Mouse (Mus musculus) forebrain, embryonic 11.5 days (tissue): ENCODE measurements around the gene Efhc1. TPM values are rescaled to one million over a fixed set of nuclear protein-coding genes. Genes with fewer than 3 reads are reported as not detected.

ENCODE experiments used
- ATAC-seq: fragments of 200-750 bp; cut with Nextera tagmentation; replicated peaks from 2 replicates; pipeline ENCODE4 v1.8.0; 2017; ENCODE audit warnings: moderate TSS enrichment; ENCODE audit not compliant: low FRiP score
- DNase-seq: peaks from one replicate; pipeline ENCODE4 v3.0.0-alpha.2; 2017; ENCODE audit warnings: low spot score
- H3K27ac ChIP-seq: fragments of 300-500 bp; sonication (generic); 2 replicates; pipeline ENCODE4 v1.5.1; 2014; ENCODE audit warnings: low read depth, low read length
- H3K27me3 ChIP-seq: fragments of 300-500 bp; sonication (generic); 2 replicates; pipeline ENCODE4 v1.6.1; 2014; ENCODE audit warnings: mild to moderate bottlenecking, low read length, mixed read lengths; ENCODE audit not compliant: control insufficient read depth, insufficient read depth
- H3K36me3 ChIP-seq: fragments of 300-500 bp; sonication (generic); 2 replicates; pipeline ENCODE4 v1.6.1; 2014; ENCODE audit warnings: mild to moderate bottlenecking, low read length, moderate library complexity, mixed read lengths; ENCODE audit not compliant: control insufficient read depth, insufficient read depth
- H3K4me1 ChIP-seq: fragments of 300-500 bp; sonication (generic); replicated peaks from 2 replicates; pipeline ENCODE4 v1.6.1; 2014; ENCODE audit warnings: low read length, mixed read lengths; ENCODE audit not compliant: control insufficient read depth, insufficient read depth
- H3K4me2 ChIP-seq: fragments of 300-500 bp; sonication (generic); 2 replicates; pipeline ENCODE4 v1.6.1; 2014; ENCODE audit warnings: low read depth, mild to moderate bottlenecking, low read length, moderate library complexity, mixed read lengths; ENCODE audit not compliant: severe bottlenecking
- H3K4me3 ChIP-seq: fragments of 300-500 bp; sonication (generic); 2 replicates; pipeline ENCODE4 v1.5.1; 2014; ENCODE audit warnings: low read depth, low read length
- H3K9ac ChIP-seq: fragments of 300-500 bp; sonication (generic); 2 replicates; pipeline ENCODE4 v1.6.1; 2014; ENCODE audit warnings: low read length
- H3K9me3 ChIP-seq: fragments of 300-500 bp; sonication (generic); 2 replicates; pipeline ENCODE4 v1.6.1; 2016; ENCODE audit warnings: low read length, mixed read lengths; ENCODE audit not compliant: control insufficient read depth
- whole genome bisulfite sequencing: fragments of 180-500 bp; shearing (Covaris S2); extraction: QIAGEN DNeasy Blood & Tissue Kit; methylation state at CpG from one replicate; pipeline ENCODE4 v1.1.7; 2014; 5-methylcytosine and 5-hydroxymethylcytosine counted together
- polyA plus RNA-seq: library from polyadenylated mRNA; unstranded; fragments of >200 nt; fragmentation: Nextera tagmentation; extraction: Ambion mirVana; gene quantifications from 2 replicates; pipeline ENCODE4 v1.2.1, GENCODE M21; 2014

Efhc1 gene
- polyA plus RNA-seq, 1 experiment from 2014 or later, result 2.1 TPM

- H3K36me3 ChIP-seq, result no peaks in the 10 kb centered on the region
- H3K27me3 ChIP-seq, result no peaks in the 10 kb centered on the region
- no peak for ATAC-seq
- no peak overlapping the region for H3K27ac ChIP-seq
- H3K4me2 ChIP-seq, result no peak overlapping the region
- DNase-seq, result no peak
- no peak overlapping the region for H3K4me3 ChIP-seq
- 98% methylated on average over 6 of the region's 6 CpGs for WGBS
- H3K9me3 ChIP-seq, result no peaks in the 10 kb centered on the region
- no peaks in the 10 kb centered on the region for H3K4me1 ChIP-seq
- no peak overlapping the region for H3K9ac ChIP-seq
These were observed 22.0 kb downstream of the Efhc1 start for GRCm38 (mm10) chr1:20973389-20973788.

DNA sequence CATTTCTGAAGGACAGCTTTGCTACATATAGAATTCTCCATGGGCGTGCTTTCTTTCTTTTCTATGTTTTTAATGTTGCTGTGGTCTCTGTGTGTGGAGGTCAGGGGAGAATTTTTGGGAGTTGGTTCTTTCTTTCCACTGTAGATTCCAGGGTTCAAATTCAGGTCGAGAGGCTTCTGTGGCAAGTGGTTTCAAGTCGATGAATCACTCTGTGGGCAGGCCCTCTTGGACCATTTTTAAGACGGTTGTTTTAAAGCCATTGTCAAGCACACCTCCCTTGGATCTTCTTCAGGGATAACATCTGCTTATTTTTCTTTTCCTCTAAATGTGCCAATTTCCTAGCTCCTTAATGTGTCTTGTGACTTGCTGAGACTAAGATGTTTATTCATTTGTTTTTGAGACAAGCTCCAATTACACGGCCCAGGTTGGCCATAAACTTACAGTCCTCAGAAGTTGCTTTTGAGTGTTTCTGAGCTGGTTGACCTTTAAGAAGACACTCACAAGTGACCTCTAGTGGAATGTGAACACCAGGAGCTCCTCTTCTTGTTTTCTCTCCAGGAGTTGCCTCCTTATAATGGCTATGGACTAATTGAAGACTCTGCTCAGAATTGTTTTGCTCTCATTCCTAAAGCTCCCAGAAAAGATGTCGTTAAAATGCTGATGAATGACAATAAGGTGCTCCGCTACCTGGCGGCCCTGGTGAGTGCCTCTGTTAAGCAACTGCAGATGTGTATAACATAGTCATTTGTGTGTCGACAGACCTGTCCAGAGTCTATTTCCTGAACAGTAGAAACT is 23.1 kb downstream of the Efhc1 start:
- Histone ChIP-seq H3K27me3 (no peaks in the 10 kb centered on the region), H3K9me3 (no peaks in the 10 kb centered on the region), H3K9ac (no peak overlapping the region), H3K4me1 (no peaks in the 10 kb centered on the region), H3K36me3 (no peaks in the 10 kb centered on the region), H3K4me2 (no peak overlapping the region), H3K4me3 (no peak overlapping the region), H3K27ac (no peak overlapping the region)
- ATAC-seq (no peak), DNase-seq (no peak)
- WGBS, result 76% methylated on average over 9 of the region's 9 CpGs

DNA sequence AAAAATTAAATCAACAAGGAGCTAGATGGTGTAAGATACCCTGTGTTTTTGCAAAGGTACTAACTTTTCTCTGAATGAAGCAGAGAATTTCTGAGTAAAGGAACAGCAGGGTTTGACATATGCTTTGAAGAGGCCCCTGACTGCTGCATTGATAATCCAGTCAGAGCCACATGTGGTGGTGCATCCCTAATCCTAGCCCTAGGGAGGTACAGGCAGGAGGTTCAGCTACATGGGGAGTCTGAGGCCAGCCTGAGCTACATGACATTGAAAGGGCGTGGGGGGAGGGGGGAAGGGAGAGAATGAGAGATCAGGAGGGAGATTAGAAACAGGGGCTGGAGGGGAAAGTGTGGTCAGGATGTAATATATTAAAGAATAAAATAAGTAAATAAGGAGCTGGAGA is 29.1 kb downstream of the Efhc1 start:
- no peak for ATAC-seq
- no peaks in the 10 kb centered on the region for H3K4me1 ChIP-seq
- WGBS, result 45% methylated on average over 1 of the region's 1 CpGs
- no peak overlapping the region for H3K4me3 ChIP-seq
- H3K36me3 ChIP-seq, result no peaks in the 10 kb centered on the region
- H3K27me3 ChIP-seq, result no peaks in the 10 kb centered on the region
- H3K9ac ChIP-seq, result no peak overlapping the region
- no peaks in the 10 kb centered on the region for H3K9me3 ChIP-seq
- DNase-seq, result no peak
- no peak overlapping the region for H3K4me2 ChIP-seq
- no peak overlapping the region for H3K27ac ChIP-seq

DNA sequence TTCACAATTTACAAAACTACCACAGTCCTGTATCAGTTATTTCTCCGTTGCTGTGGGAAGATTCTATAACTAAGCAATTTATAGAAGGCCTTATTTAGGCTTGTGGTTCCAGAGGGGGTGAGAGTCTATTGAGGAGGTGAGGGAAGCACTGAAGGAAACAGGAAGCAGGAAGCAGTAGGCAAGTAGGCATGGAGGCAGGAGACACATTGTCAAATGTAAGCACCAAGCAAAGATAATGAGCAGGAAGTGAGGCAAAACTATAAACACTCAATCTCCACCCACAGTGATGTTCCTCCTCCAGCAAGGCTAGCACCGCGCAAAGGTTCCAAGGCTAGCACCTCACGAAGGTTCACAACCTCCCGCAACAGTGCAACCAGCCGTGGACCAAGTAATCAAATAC is 30.3 kb downstream of the Efhc1 start:
- ATAC-seq, result no peak
- H3K9me3 ChIP-seq, result no peaks in the 10 kb centered on the region
- H3K4me2 ChIP-seq, result no peak overlapping the region
- 93% methylated on average over 6 of the region's 6 CpGs for WGBS
- no peak overlapping the region for H3K9ac ChIP-seq
- DNase-seq, result no peak
- H3K36me3 ChIP-seq, result no peaks in the 10 kb centered on the region
- no peak overlapping the region for H3K4me3 ChIP-seq
- no peaks in the 10 kb centered on the region for H3K4me1 ChIP-seq
- no peaks in the 10 kb centered on the region for H3K27me3 ChIP-seq
- no peak overlapping the region for H3K27ac ChIP-seq

DNA sequence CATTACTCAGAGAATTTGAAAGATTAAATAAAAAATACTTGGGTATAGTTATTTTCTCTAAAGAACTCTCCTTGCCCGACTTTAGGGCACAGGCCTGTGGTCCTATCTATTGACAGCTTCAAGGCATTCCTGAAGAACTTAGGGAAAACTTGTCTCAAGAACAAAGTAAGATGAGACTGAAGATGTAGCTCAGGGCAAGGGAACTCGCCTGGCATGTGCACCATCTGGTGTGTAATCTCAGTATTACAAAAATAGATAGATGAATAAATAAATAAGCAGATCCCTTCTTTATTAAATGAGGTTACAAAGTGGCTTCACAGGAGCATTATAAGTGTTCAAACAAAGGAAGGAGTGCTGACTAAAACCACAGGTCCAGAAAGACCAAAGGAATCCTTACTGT is 32.7 kb downstream of the Efhc1 start:
- no peaks in the 10 kb centered on the region for H3K9me3 ChIP-seq
- ATAC-seq (no peak), DNase-seq (no peak)
- H3K27me3 ChIP-seq, result no peaks in the 10 kb centered on the region
- 73% methylated on average over 2 of the region's 2 CpGs for WGBS
- H3K27ac ChIP-seq, result no peak overlapping the region
- H3K4me2 ChIP-seq, result no peak overlapping the region
- H3K36me3 ChIP-seq, result no peaks in the 10 kb centered on the region
- H3K4me3 ChIP-seq, result no peak overlapping the region
- no peak overlapping the region for H3K9ac ChIP-seq
- no peaks in the 10 kb centered on the region for H3K4me1 ChIP-seq

DNA sequence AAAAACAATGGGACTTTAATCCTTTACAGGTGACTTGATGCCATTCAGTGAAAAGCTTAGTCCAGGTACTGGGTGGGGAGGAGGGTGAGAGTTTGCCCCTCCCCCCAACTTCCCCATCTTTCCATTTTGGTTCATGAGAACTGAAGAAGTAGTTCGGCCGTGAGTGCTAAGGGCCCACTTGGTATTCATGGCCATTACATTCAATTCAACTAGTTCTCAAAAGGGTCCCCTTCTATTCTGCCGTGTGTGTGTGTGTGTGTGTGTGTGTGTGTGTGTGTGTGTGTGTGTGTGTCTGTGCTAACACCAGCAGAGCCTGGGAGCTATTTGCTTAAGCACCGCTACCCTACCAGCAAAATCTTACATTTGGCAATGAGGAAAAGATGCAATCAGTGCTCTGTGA is 33.2 kb downstream of the Efhc1 start:
- DNase-seq (no peak), ATAC-seq (peak; percentile 60; the same call in 1 of the 2 replicates)
- WGBS, result 56% methylated on average over 4 of the region's 4 CpGs
- Histone ChIP-seq H3K4me1 (no peaks in the 10 kb centered on the region), H3K4me3 (no peak overlapping the region), H3K27ac (no peak overlapping the region), H3K27me3 (no peaks in the 10 kb centered on the region), H3K9me3 (no peaks in the 10 kb centered on the region), H3K9ac (no peak overlapping the region), H3K36me3 (no peaks in the 10 kb centered on the region), H3K4me2 (no peak overlapping the region)

GRCm38 (mm10) chr1:20986378-20987056 is 35.1 kb downstream of the Efhc1 start:
- Histone ChIP-seq H3K4me2 (no peak overlapping the region), H3K9ac (no peak overlapping the region), H3K27me3 (no peaks in the 10 kb centered on the region), H3K27ac (no peak overlapping the region), H3K9me3 (no peaks in the 10 kb centered on the region), H3K4me1 (no peaks in the 10 kb centered on the region), H3K36me3 (no peaks in the 10 kb centered on the region), H3K4me3 (no peak overlapping the region)
- ATAC-seq (no peak; the same call in 1 of the 2 replicates), DNase-seq (no peak)
- WGBS, result 79% methylated on average over 10 of the region's 10 CpGs

- Histone ChIP-seq H3K4me1 (no peaks in the 10 kb centered on the region), H3K4me3 (no peak overlapping the region), H3K9ac (no peak overlapping the region), H3K27ac (no peak overlapping the region), H3K27me3 (no peaks in the 10 kb centered on the region), H3K36me3 (no peaks in the 10 kb centered on the region), H3K9me3 (no peaks in the 10 kb centered on the region), H3K4me2 (no peak overlapping the region)
- no peak for ATAC-seq
- DNase-seq, result no peak
- 92% methylated on average over 11 of the region's 11 CpGs for WGBS
These were observed 38.1 kb downstream of the Efhc1 start for GRCm38 (mm10) chr1:20989461-20990083.
